7 mouse cellular contexts compared by ENCODE assay signal in the genomic region with DNA sequence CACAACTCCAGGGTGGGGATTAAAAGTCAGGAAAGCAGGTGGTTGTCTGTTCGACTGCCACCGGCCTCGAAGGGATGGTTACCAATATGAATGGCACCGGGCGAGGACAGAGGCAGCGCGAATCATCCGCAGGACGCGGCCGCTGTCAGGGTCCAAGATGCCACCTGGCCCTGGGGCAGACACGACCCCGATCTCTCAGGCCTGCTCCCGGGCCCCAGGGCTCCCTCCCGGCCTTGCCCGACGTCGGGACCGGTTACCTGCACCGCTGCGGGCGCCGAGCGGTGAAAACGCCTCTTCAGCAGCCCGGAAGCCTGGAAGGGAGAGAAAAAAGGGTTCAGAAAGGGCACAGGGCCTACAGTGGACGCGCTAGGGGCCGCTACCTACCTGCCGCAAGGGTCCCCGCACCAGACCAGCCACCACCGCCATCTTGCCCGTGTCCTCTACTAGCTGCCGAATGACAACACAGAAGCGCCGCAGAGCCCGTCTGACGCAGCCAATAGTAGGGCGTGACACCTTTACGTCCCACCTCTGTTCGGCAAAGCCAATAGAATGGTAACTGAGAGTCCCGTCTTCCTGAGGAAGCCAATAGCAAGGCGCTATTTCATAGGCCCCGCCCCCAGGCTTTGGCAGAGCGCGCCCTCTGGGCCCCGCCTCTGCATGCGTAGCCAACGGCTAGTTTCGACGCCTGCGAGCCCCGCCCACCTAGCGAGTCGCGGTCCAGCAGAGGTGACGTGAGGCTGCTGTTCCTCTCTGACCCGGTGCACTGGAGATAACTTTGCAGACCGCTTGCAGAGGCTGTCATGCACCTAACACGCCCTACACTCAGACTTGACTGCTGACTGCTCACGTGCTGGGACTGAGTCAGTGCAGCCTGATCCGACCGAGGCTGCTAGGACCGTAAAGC. TPM values are rescaled to one million over a fixed set of nuclear protein-coding genes. Genes with fewer than 3 reads are reported as not detected.
A peak's percentile ranks its signal among the peaks of the same experiment; 100 is the strongest.
DNase-seq lines count a peak whose midpoint lies in the region; ATAC-seq lines count a peak whose summit lies in the region.

A gene (minus strand): TSS at position 519 of the 904 bp plus-strand sequence.

- peaks cover 14% of the 10 kb centered on the region; the same call in 1 of the 2 replicates for H3K36me3 ChIP-seq in intestine, embryonic 16.5 days (ENCODE audit: control insufficient read depth, insufficient read depth, low read length)
- H3K36me3 ChIP-seq in midbrain, embryonic 11.5 days (ENCODE audit: control insufficient read depth, insufficient read depth, low read length), result peaks cover 12% of the 10 kb centered on the region; the same call in 1 of the 2 replicates

- H3K4me1 ChIP-seq in intestine, embryonic 16.5 days (ENCODE audit: control insufficient read depth, insufficient read depth, low read length), result peaks cover 6% of the 10 kb centered on the region
- H3K4me1 ChIP-seq in midbrain, embryonic 11.5 days (ENCODE audit: control insufficient read depth, insufficient read depth, low read length), result peaks cover 6% of the 10 kb centered on the region

- H3K4me2 ChIP-seq in intestine, embryonic 16.5 days (ENCODE audit: low read depth, low read length), result peak within 1 kb of the TSS; percentile 88
- H3K4me2 ChIP-seq in midbrain, embryonic 11.5 days, result peak within 1 kb of the TSS; percentile 84

- no peaks in the 10 kb centered on the region for H3K9me3 ChIP-seq in intestine, embryonic 16.5 days (ENCODE audit: control insufficient read depth, low read length)
- H3K9me3 ChIP-seq in midbrain, embryonic 11.5 days (ENCODE audit: control insufficient read depth, low read length), result no peaks in the 10 kb centered on the region

- peak; percentile 99 for ATAC-seq in intestine, embryonic 16.5 days
- ATAC-seq in midbrain, embryonic 11.5 days (ENCODE audit: low FRiP score), result peak; percentile 100

- no peaks in the 10 kb centered on the region for H3K27me3 ChIP-seq in intestine, embryonic 16.5 days (replicated peaks; ENCODE audit: control insufficient read depth, insufficient read depth, low read length)
- H3K27me3 ChIP-seq in midbrain, embryonic 11.5 days (ENCODE audit: control insufficient read depth, insufficient read depth, low read length), result no peaks in the 10 kb centered on the region

- peak within 1 kb of the TSS; percentile 96 for H3K9ac ChIP-seq in intestine, embryonic 16.5 days (ENCODE audit: low read depth, low read length)
- H3K9ac ChIP-seq in midbrain, embryonic 11.5 days (ENCODE audit: low read length), result peak within 1 kb of the TSS; percentile 81

- WGBS in intestine, embryonic 16.5 days, result under 1% methylated on average over 64 of the region's 64 CpGs
- WGBS in midbrain, embryonic 11.5 days, result under 1% methylated on average over 64 of the region's 64 CpGs

- intact Hi-C loops in left cerebral cortex, postnatal 36 days (cut with DNase I), result loop anchor here (1.0 to 5.0 kb wide), 2 partner anchors 41 to 175 kb away; no protein-coding TSS in a partner anchor

- peak within 1 kb of the TSS; percentile 91 for H3K27ac ChIP-seq in intestine, embryonic 16.5 days (ENCODE audit: low read length)
- H3K27ac ChIP-seq in midbrain, embryonic 11.5 days (ENCODE audit: low read depth, low read length), result no peak within 1 kb of the TSS; the same call in 1 of the 2 replicates

- H3K4me3 ChIP-seq in intestine, embryonic 16.5 days (ENCODE audit: low read length), result peak within 1 kb of the TSS; percentile 91
- H3K4me3 ChIP-seq in midbrain, embryonic 11.5 days (ENCODE audit: low read depth, low read length), result peak within 1 kb of the TSS; percentile 67

- peak; percentile 99 for DNase-seq in adrenal gland, adult 8-10 months
- peak; percentile 95 for DNase-seq in embryo, embryonic 9.5 days (ENCODE audit: extremely low spot score)
- DNase-seq in gastrocnemius, postnatal 4 days (ENCODE audit: low spot score in 2 of 2), result peak; percentile 98 to 99
- DNase-seq in left cerebral cortex, postnatal 36 days (ENCODE audit: low spot score in 2 of 2), result peak; percentile 98 to 99
- DNase-seq in midbrain, embryonic 11.5 days (ENCODE audit: low spot score, missing footprints), result peak; percentile 99
- DNase-seq in skeletal muscle tissue, adult 2 months (ENCODE audit: low read depth, low spot score), result peak; percentile 99

RNA-seq across cellular contexts. Expression of the gene that starts here (rescaled TPM):
- total RNA-seq in adrenal gland, adult 8-10 months (2022), result 100 to 1,000 TPM; 184 to 265 (median 230) TPM
- 100 to 1,000 TPM; 273 to 282 TPM for total RNA-seq in gastrocnemius, postnatal 4 days (2021)
- 187 and 215 TPM in 2 replicates for polyA plus RNA-seq in intestine, embryonic 16.5 days (2015; fragmentation: Nextera tagmentation; extraction: Ambion mirVana)
- total RNA-seq in left cerebral cortex, postnatal 36 days (2021), result 100 to 1,000 TPM; 160 to 164 TPM
- polyA plus RNA-seq in midbrain, embryonic 11.5 days (2014; fragmentation: Nextera tagmentation; extraction: Ambion mirVana), result 215 and 238 TPM in 2 replicates
